Mouse (Mus musculus) intestine, embryonic 15.5 days (tissue): Measurements from ENCODE around the gene St5. TPM values are rescaled to one million over a fixed set of nuclear protein-coding genes. Genes with fewer than 3 reads are reported as not detected.

Source experiments
- ATAC-seq: fragments of 200-750 bp; cut with Nextera tagmentation; 2 replicates; pipeline ENCODE4 v1.8.0; 2017; ENCODE audit warnings: moderate TSS enrichment, moderate library complexity
- H3K27ac ChIP-seq: fragments of 300-500 bp; sonication (generic); 2 replicates; pipeline ENCODE4 v1.5.1; 2015; ENCODE audit warnings: mild to moderate bottlenecking, inconsistent platforms
- H3K27me3 ChIP-seq: fragments of 300-500 bp; sonication (generic); replicated peaks from 2 replicates; pipeline ENCODE4 v1.6.1; 2015; ENCODE audit warnings: inconsistent platforms
- H3K36me3 ChIP-seq: fragments of 300-500 bp; sonication (generic); 2 replicates; pipeline ENCODE4 v1.6.1; 2015; ENCODE audit warnings: inconsistent platforms
- H3K4me1 ChIP-seq: fragments of 300-500 bp; sonication (generic); replicated peaks from 2 replicates; pipeline ENCODE4 v1.6.1; 2015; ENCODE audit warnings: inconsistent platforms
- H3K4me2 ChIP-seq: fragments of 300-500 bp; sonication (generic); replicated peaks from 2 replicates; pipeline ENCODE4 v1.6.1; 2015; ENCODE audit warnings: mild to moderate bottlenecking, inconsistent platforms
- H3K4me3 ChIP-seq: fragments of 300-500 bp; sonication (generic); replicated peaks from 2 replicates; pipeline ENCODE4 v1.5.1; 2015; ENCODE audit warnings: inconsistent platforms
- H3K9ac ChIP-seq: fragments of 300-500 bp; sonication (generic); 2 replicates; pipeline ENCODE4 v1.6.1; 2015; ENCODE audit warnings: inconsistent platforms
- H3K9me3 ChIP-seq: fragments of 300-500 bp; sonication (generic); 2 replicates; pipeline ENCODE4 v1.6.1; 2016; ENCODE audit warnings: inconsistent platforms
- WGBS: fragments of 180-500 bp; shearing (Covaris S2); methylation state at CpG from one replicate; pipeline ENCODE4 v1.1.7; 2015; 5-methylcytosine and 5-hydroxymethylcytosine counted together
- polyA plus RNA-seq: library from polyadenylated mRNA; unstranded; fragments of >200 nt; fragmentation: Nextera tagmentation; extraction: Ambion mirVana; gene quantifications from 2 replicates; pipeline ENCODE4 v1.2.1, GENCODE M21; 2015

St5 gene
- polyA plus RNA-seq, 1 experiment from 2014 or later, result 64.4 TPM

DNA sequence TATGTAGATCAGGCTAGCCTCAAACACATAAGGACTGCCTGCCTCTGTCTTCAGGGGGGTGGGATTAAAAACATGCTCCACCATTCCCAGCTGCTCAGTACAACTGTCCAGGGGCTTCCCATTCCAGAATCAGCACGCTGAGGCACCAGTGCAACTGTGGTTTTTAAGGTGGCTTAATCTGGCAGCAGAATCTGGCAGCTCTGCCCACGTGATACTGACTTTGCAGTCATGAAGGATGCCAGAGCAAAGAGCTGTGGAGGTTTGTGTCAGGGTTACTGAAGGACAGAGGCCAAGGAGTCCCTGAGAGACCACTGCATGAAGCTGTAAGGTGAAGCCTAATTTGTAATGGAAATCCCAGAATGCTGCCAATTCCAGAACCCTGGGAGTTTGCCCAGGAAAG is 192.6 kb downstream of the St5 start:
- 62% methylated on average over 2 of the region's 2 CpGs for WGBS
- no peak for ATAC-seq
- Histone ChIP-seq H3K4me2 (no peak overlapping the region), H3K36me3 (no peaks in the 10 kb centered on the region), H3K27ac (no peak overlapping the region), H3K27me3 (no peaks in the 10 kb centered on the region), H3K4me1 (no peaks in the 10 kb centered on the region), H3K9ac (no peak overlapping the region), H3K4me3 (no peak overlapping the region), H3K9me3 (no peaks in the 10 kb centered on the region)

GRCm38 (mm10) chr7:109508034-109508433 is 195.4 kb downstream of the St5 start, which contains the start of gene Trim66:
Gene Trim66, minus strand, starts transcription at chr7:109508134.
- H3K4me2 ChIP-seq, result no peak within 1 kb of the TSS
- no peak for ATAC-seq

GRCm38 (mm10) chr7:109507572-109507971 is 195.8 kb downstream of the St5 start:
- Histone ChIP-seq H3K4me2 (no peak overlapping the region), H3K36me3 (no peaks in the 10 kb centered on the region), H3K4me1 (no peaks in the 10 kb centered on the region), H3K9me3 (no peaks in the 10 kb centered on the region), H3K4me3 (no peak overlapping the region), H3K27me3 (no peaks in the 10 kb centered on the region), H3K27ac (no peak overlapping the region), H3K9ac (no peak overlapping the region)
- ATAC-seq, result no peak
- WGBS, result 50% methylated on average over 9 of the region's 9 CpGs

More at GRCm38 (mm10) chr7:109508034-109508433, 195.4 kb downstream of the St5 start, which contains the start of gene Trim66:
- no peak within 1 kb of the TSS for H3K27ac ChIP-seq
- no peak within 1 kb of the TSS for H3K4me3 ChIP-seq
- H3K9ac ChIP-seq, result no peak within 1 kb of the TSS
- no peaks in the 10 kb centered on the region for H3K36me3 ChIP-seq
- no peaks in the 10 kb centered on the region for H3K4me1 ChIP-seq
- WGBS, result 86% methylated on average over 4 of the region's 4 CpGs
- no peaks in the 10 kb centered on the region for H3K9me3 ChIP-seq
- H3K27me3 ChIP-seq, result no peaks in the 10 kb centered on the region

DNA sequence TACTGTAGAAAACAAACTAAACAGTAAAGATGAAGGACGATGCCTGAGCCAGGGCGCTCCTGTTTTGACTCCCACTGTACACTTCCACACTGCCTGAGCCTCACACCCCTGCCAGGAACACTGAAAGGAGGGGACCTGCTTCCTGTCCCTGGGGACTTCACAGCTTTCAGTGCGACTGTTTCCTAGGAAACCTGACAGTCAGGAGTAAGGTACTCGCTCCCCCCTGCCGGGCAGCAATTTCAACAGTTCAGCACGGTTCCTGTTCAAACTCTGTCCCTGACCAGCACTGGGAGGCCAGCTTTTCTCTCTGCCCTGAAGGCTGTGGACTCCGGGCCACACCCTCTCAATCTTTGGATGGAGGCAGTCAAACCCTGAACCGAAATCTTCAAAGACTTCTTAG is 196.3 kb downstream of the St5 start:
- 14% methylated on average over 8 of the region's 8 CpGs for WGBS
- H3K4me2 ChIP-seq, result no peak overlapping the region
- H3K4me1 ChIP-seq, result no peaks in the 10 kb centered on the region
- no peak for ATAC-seq
- no peaks in the 10 kb centered on the region for H3K27me3 ChIP-seq
- no peak overlapping the region for H3K27ac ChIP-seq
- H3K36me3 ChIP-seq, result no peaks in the 10 kb centered on the region
- H3K9me3 ChIP-seq, result no peaks in the 10 kb centered on the region
- H3K9ac ChIP-seq, result no peak overlapping the region
- H3K4me3 ChIP-seq, result no peak overlapping the region

- H3K4me1 ChIP-seq, result 0 out of 2 replicates have a peak, but pooled peaks cover 5% of the 10 kb centered on the region
- ATAC-seq, result no peak
- H3K27ac ChIP-seq, result no peak overlapping the region
- no peak overlapping the region for H3K4me2 ChIP-seq
- peaks cover 8% of the 10 kb centered on the region; the same call in 1 of the 2 replicates for H3K27me3 ChIP-seq
- no peaks in the 10 kb centered on the region for H3K36me3 ChIP-seq
- H3K9ac ChIP-seq, result no peak overlapping the region
- no peaks in the 10 kb centered on the region for H3K9me3 ChIP-seq
- WGBS, result 67% methylated on average over 4 of the region's 4 CpGs
- H3K4me3 ChIP-seq, result no peak overlapping the region
These were observed 205.9 kb downstream of the St5 start for GRCm38 (mm10) chr7:109497507-109497906.

DNA sequence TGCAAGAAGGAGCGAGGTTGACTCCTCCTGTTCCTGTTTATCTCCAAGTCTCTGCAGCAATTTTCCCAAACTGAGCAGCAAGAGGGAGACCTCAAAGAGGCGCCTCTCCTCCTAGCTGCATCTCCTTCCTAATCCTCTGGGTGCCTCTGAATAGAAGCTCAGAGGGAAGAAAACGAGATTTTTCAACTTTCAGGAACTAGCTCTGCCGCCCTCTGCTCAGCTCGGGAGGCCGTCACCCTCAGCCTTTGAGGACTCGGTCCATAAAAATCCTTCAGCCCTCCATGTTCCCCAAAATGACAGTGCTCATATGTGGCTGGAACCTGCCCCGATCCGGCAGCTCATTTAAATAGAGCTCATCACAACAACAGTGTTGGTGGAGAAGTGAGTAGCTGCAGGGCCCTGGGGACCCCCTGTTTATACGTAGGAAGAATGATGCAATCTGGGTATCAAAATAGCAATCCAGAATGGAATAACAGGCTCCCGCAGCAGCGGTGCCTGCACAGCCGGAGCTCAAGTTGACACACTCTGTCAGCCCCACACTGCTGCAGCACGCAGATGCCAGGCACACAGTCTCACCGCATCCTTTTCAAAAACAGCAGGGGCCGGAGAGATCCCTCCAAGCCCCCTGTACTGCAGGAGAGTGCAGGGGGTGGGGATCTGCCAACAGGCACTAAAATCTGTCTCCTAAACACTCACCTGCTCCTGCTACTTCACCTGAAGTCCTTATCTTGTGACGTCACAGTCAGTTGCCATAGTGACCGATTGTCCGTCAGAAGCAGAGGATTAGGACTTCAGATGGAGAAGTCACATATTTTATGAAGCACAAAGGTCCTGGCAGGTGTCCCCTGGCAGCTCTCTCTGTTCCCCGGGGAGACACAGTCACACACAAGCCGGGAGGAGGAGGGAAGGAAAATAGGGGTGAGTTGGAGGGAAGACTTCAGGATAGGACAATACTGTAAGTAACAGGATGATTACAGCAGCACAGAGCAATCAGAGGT is 209.8 kb downstream of the St5 start:
- no peak overlapping the region for H3K27ac ChIP-seq
- H3K4me3 ChIP-seq, result no peak overlapping the region
- no peak for ATAC-seq
- 0 out of 2 replicates have a peak, but pooled peaks cover 5% of the 10 kb centered on the region for H3K4me1 ChIP-seq
- 17% methylated on average over 21 of the region's 21 CpGs for WGBS
- H3K9me3 ChIP-seq, result no peaks in the 10 kb centered on the region
- H3K27me3 ChIP-seq, result peaks cover 8% of the 10 kb centered on the region; the same call in 1 of the 2 replicates
- no peaks in the 10 kb centered on the region for H3K36me3 ChIP-seq
- H3K4me2 ChIP-seq, result peak overlapping the region; percentile 24
- H3K9ac ChIP-seq, result no peak overlapping the region

- H3K4me3 ChIP-seq, result no peak overlapping the region
- ATAC-seq, result no peak
- H3K36me3 ChIP-seq, result no peaks in the 10 kb centered on the region
- no peak overlapping the region for H3K27ac ChIP-seq
- H3K27me3 ChIP-seq, result peaks cover 8% of the 10 kb centered on the region; the same call in 1 of the 2 replicates
- no peak overlapping the region for H3K9ac ChIP-seq
- no peaks in the 10 kb centered on the region for H3K9me3 ChIP-seq
- H3K4me1 ChIP-seq, result 0 out of 2 replicates have a peak, but pooled peaks cover 5% of the 10 kb centered on the region
- no peak overlapping the region for H3K4me2 ChIP-seq
- 60% methylated on average over 18 of the region's 18 CpGs for WGBS
These were observed 210.6 kb downstream of the St5 start for GRCm38 (mm10) chr7:109492616-109493318.

DNA sequence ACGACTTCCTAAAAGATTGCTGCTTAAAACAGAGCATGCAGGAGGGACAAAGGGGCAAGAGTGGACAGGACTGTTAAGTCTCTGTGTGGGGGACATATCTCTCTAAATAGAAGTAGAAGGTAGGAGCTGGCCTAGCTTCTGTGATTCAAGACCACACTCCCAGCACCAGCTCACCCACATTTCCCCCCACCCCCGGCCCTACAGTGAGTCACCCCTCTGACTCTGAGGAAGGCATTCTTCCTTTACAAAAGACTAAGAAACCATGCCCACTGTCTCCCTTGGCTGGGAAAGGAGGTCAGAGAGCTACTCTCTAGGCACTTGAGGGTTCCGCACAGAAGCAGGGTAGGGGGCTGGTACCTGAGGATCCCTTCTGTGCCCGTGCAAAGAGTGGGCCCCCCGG is 219.2 kb downstream of the St5 start:
- no peak for ATAC-seq
- no peaks in the 10 kb centered on the region for H3K9me3 ChIP-seq
- no peak overlapping the region for H3K9ac ChIP-seq
- H3K36me3 ChIP-seq, result no peaks in the 10 kb centered on the region
- WGBS, result 76% methylated on average over 5 of the region's 5 CpGs
- H3K4me2 ChIP-seq, result no peak overlapping the region
- H3K27ac ChIP-seq, result no peak overlapping the region
- no peaks in the 10 kb centered on the region for H3K4me1 ChIP-seq
- no peak overlapping the region for H3K4me3 ChIP-seq
- no peaks in the 10 kb centered on the region for H3K27me3 ChIP-seq

GRCm38 (mm10) chr7:109480765-109481197 is 222.6 kb downstream of the St5 start:
- 37% methylated on average over 7 of the region's 7 CpGs for WGBS
- H3K9me3 ChIP-seq, result no peaks in the 10 kb centered on the region
- 0 out of 2 replicates have a peak, but pooled peaks have one; percentile 12 for ATAC-seq

DNA sequence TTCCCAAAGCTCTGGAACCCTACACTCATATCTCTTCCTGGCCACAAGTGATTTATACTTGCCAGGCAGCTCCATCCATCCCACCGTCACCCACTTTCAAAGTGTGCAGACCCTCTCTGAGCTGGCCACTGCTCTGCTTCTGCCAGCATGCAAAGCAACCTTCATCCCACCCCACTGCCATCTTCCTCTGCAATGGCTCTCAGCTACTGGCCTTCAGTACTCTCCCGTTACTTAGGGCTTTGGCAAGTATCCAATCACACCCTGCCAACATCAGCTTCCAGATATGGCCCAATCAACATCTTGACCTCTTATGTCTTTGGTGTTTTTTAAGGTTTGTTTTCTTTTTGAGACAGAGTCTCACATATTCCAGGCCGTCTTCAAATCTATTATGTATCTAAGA is 225.5 kb downstream of the St5 start:
- Histone ChIP-seq H3K4me3 (no peak overlapping the region), H3K9me3 (no peaks in the 10 kb centered on the region), H3K9ac (no peak overlapping the region), H3K27ac (no peak overlapping the region), H3K4me2 (no peak overlapping the region), H3K36me3 (no peaks in the 10 kb centered on the region), H3K4me1 (no peaks in the 10 kb centered on the region), H3K27me3 (no peaks in the 10 kb centered on the region)
- 72% methylated on average over 3 of the region's 3 CpGs for WGBS
- no peak for ATAC-seq

More at GRCm38 (mm10) chr7:109480765-109481197, 222.6 kb downstream of the St5 start:
- H3K4me1 ChIP-seq, result no peaks in the 10 kb centered on the region
- H3K9ac ChIP-seq, result no peak overlapping the region
- H3K27ac ChIP-seq, result no peak overlapping the region
- no peaks in the 10 kb centered on the region for H3K27me3 ChIP-seq
- H3K36me3 ChIP-seq, result no peaks in the 10 kb centered on the region
- H3K4me2 ChIP-seq, result peak overlapping the region; percentile 24; the same call in 1 of the 2 replicates
- no peak overlapping the region for H3K4me3 ChIP-seq
